Mouse (Mus musculus): ENCODE results near the gene Sema4d. TPM values are rescaled to one million over a fixed set of nuclear protein-coding genes. Genes with fewer than 3 reads are reported as not detected.

Sema4d gene
- polyA plus RNA-seq, 2 experiments, result 6.8 to 8.5 TPM

GRCm38 (mm10) chr13:51777048-51777737, 16.4 kb downstream of the Sema4d start:
- Histone ChIP-seq H3K4me1 (ENCODE audit: control insufficient read depth, insufficient read depth, low read length) (0 out of 2 replicates have a peak, but pooled peaks cover 5% of the 10 kb centered on the region), H3K36me3 (ENCODE audit: control insufficient read depth, insufficient read depth, low read length) (no peaks in the 10 kb centered on the region), H3K4me2 (replicated peaks; ENCODE audit: low read depth, low read length, severe bottlenecking) (no peak overlapping the region), H3K27me3 (ENCODE audit: control insufficient read depth, insufficient read depth, low read length) (no peaks in the 10 kb centered on the region), H3K9ac (ENCODE audit: low read depth, low read length, severe bottlenecking) (no peak overlapping the region), H3K4me3 (replicated peaks; ENCODE audit: low read length) (no peak overlapping the region), H3K27ac (replicated peaks; ENCODE audit: low read depth, low read length) (no peak overlapping the region), H3K9me3 (ENCODE audit: control insufficient read depth, low read length) (no peaks in the 10 kb centered on the region)
- no peak for TF ChIP-seq POLR2A (IDR thresholded peaks at IDR 0.05; ENCODE audit: borderline replicate concordance, extremely low read depth, insufficient read depth, insufficient read length)
- WGBS, result 50% methylated on average over 11 of the region's 11 CpGs
- no peak for DNase-seq (ENCODE audit: low spot score)
- ATAC-seq (ENCODE audit: low FRiP score, low read depth), result no peak; the same call in 1 of the 2 replicates

- 79% methylated on average over 6 of the region's 6 CpGs for WGBS
- no peak overlapping the region for H3K4me2 ChIP-seq (replicated peaks; ENCODE audit: low read depth, low read length, severe bottlenecking)
- H3K9ac ChIP-seq (ENCODE audit: low read depth, low read length, severe bottlenecking), result no peak overlapping the region
- no peaks in the 10 kb centered on the region for H3K9me3 ChIP-seq (ENCODE audit: control insufficient read depth, low read length)
- no peak overlapping the region for H3K27ac ChIP-seq (replicated peaks; ENCODE audit: low read depth, low read length)
- 0 out of 2 replicates have a peak, but pooled peaks cover 5% of the 10 kb centered on the region for H3K4me1 ChIP-seq (ENCODE audit: control insufficient read depth, insufficient read depth, low read length)
- TF ChIP-seq POLR2A (IDR thresholded peaks at IDR 0.05; ENCODE audit: borderline replicate concordance, extremely low read depth, insufficient read depth, insufficient read length), result no peak
- ATAC-seq (ENCODE audit: low FRiP score, low read depth), result no peak
- H3K4me3 ChIP-seq (replicated peaks; ENCODE audit: low read length), result no peak overlapping the region
- no peaks in the 10 kb centered on the region for H3K27me3 ChIP-seq (ENCODE audit: control insufficient read depth, insufficient read depth, low read length)
- no peak for DNase-seq (ENCODE audit: low spot score)
- H3K36me3 ChIP-seq (ENCODE audit: control insufficient read depth, insufficient read depth, low read length), result no peaks in the 10 kb centered on the region
These were observed 17.3 kb downstream of the Sema4d start for GRCm38 (mm10) chr13:51776160-51776737.

- TF ChIP-seq POLR2A (IDR thresholded peaks at IDR 0.05; ENCODE audit: borderline replicate concordance, extremely low read depth, insufficient read depth, insufficient read length), result no peak
- Histone ChIP-seq H3K9me3 (ENCODE audit: control insufficient read depth, low read length) (no peaks in the 10 kb centered on the region), H3K4me3 (replicated peaks; ENCODE audit: low read length) (no peak overlapping the region), H3K4me1 (ENCODE audit: control insufficient read depth, insufficient read depth, low read length) (no peaks in the 10 kb centered on the region), H3K4me2 (replicated peaks; ENCODE audit: low read depth, low read length, severe bottlenecking) (no peak overlapping the region), H3K36me3 (ENCODE audit: control insufficient read depth, insufficient read depth, low read length) (no peaks in the 10 kb centered on the region), H3K27ac (replicated peaks; ENCODE audit: low read depth, low read length) (no peak overlapping the region), H3K9ac (ENCODE audit: low read depth, low read length, severe bottlenecking) (no peak overlapping the region), H3K27me3 (ENCODE audit: control insufficient read depth, insufficient read depth, low read length) (no peaks in the 10 kb centered on the region)
- DNase-seq (ENCODE audit: low spot score) (no peak), ATAC-seq (ENCODE audit: low FRiP score, low read depth) (no peak)
- WGBS, result 86% methylated on average over 10 of the region's 10 CpGs
These were observed 21.7 kb downstream of the Sema4d start for GRCm38 (mm10) chr13:51771802-51772206.

- no peaks in the 10 kb centered on the region for H3K27me3 ChIP-seq (ENCODE audit: control insufficient read depth, insufficient read depth, low read length)
- H3K9ac ChIP-seq (ENCODE audit: low read depth, low read length, severe bottlenecking), result no peak overlapping the region
- no peak overlapping the region for H3K27ac ChIP-seq (replicated peaks; ENCODE audit: low read depth, low read length)
- TF ChIP-seq POLR2A (IDR thresholded peaks at IDR 0.05; ENCODE audit: borderline replicate concordance, extremely low read depth, insufficient read depth, insufficient read length), result no peak
- DNase-seq (ENCODE audit: low spot score), result no peak
- no peaks in the 10 kb centered on the region for H3K9me3 ChIP-seq (ENCODE audit: control insufficient read depth, low read length)
- 94% methylated on average over 14 of the region's 14 CpGs for WGBS
- H3K4me2 ChIP-seq (replicated peaks; ENCODE audit: low read depth, low read length, severe bottlenecking), result no peak overlapping the region
- ATAC-seq (ENCODE audit: low FRiP score, low read depth), result no peak
- no peak overlapping the region for H3K4me3 ChIP-seq (replicated peaks; ENCODE audit: low read length)
- H3K4me1 ChIP-seq (ENCODE audit: control insufficient read depth, insufficient read depth, low read length), result no peaks in the 10 kb centered on the region
- no peaks in the 10 kb centered on the region for H3K36me3 ChIP-seq (ENCODE audit: control insufficient read depth, insufficient read depth, low read length)
These were observed 22.7 kb downstream of the Sema4d start for GRCm38 (mm10) chr13:51770647-51771427.

- Histone ChIP-seq H3K27ac (replicated peaks; ENCODE audit: low read depth, low read length) (no peak overlapping the region), H3K4me2 (replicated peaks; ENCODE audit: low read depth, low read length, severe bottlenecking) (no peak overlapping the region), H3K4me1 (ENCODE audit: control insufficient read depth, insufficient read depth, low read length) (no peaks in the 10 kb centered on the region), H3K9me3 (ENCODE audit: control insufficient read depth, low read length) (no peaks in the 10 kb centered on the region), H3K4me3 (replicated peaks; ENCODE audit: low read length) (no peak overlapping the region), H3K9ac (ENCODE audit: low read depth, low read length, severe bottlenecking) (no peak overlapping the region), H3K27me3 (ENCODE audit: control insufficient read depth, insufficient read depth, low read length) (no peaks in the 10 kb centered on the region), H3K36me3 (ENCODE audit: control insufficient read depth, insufficient read depth, low read length) (no peaks in the 10 kb centered on the region)
- TF ChIP-seq POLR2A (IDR thresholded peaks at IDR 0.05; ENCODE audit: borderline replicate concordance, extremely low read depth, insufficient read depth, insufficient read length), result no peak
- no peak for DNase-seq (ENCODE audit: low spot score)
- ATAC-seq (ENCODE audit: low FRiP score, low read depth), result no peak
- 70% methylated on average over 14 of the region's 14 CpGs for WGBS
These were observed 25.4 kb downstream of the Sema4d start for GRCm38 (mm10) chr13:51767991-51768761.
